Mouse (Mus musculus): ENCODE results near the gene Olfr311.
"Not testable (repeated sequence)": the region's sequence is repeated elsewhere in the genome, so short reads cannot be mapped to it uniquely, and the experiment has no call there.

Olfr311 gene

DNA sequence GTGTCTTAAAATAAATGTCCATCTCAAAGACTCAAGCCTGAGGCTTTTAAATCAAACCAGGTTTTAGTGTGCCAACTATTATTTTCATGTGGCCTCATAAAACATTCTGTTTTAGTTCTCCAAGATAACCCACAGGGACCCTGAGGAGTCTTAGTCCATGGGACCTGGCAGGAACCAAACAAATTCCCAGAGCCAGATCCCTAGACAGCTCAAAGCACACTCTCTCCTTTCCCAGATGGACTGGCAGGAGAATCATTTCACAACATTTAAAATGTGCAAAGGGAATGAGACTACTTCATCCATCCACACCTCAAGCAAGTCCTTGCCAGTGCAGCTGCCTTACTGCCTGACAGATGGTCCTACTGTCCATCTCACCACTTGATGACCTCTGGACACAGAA, at the start of gene Olfr311:
Olfr311 (plus strand) TSS at position 301 of the 400 bp plus-strand sequence.
- DNase-seq (ENCODE audit: low spot score), result not testable (repeated sequence)

DNA sequence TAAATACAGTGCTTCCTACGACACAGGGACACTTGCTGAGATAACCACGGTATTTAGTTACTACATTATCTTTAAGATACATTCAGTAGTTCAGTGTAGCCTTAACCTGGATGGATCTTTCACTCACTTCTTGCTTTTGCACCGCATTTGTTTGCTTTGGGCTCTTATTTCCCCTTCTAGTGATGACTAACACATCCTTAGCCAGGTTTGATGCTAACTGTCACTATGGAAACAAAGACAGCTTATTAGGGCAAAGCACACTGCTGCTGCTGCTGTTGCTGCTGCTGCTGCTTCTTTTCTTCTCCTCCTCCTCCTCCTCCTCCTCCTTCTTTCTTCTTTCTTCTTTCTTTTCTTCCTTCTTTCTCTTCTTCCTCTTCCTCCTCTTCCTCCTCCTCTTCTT, 49.5 kb upstream of the Olfr311 start:
- no peak for DNase-seq (ENCODE audit: low spot score)

DNA sequence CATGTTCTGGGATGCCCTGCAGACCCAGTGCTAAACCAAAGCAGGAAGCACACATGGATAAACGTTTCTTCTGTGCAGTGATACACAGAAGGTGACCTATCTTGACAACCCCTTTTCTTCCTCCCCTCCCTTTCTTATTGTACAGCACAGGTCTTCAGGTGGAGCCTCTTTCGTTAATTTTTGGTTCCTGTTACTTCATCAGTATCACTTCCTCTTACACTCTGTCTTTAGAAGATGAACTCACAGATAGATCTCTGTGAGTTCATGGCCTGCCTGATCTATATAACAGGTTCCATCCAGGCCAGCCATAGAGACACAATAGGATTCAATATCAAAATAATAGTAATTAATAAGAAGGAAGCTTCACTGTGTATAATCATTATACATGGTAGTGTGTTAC, 49.0 kb upstream of the Olfr311 start:
- no peak for DNase-seq (ENCODE audit: low spot score)

DNA sequence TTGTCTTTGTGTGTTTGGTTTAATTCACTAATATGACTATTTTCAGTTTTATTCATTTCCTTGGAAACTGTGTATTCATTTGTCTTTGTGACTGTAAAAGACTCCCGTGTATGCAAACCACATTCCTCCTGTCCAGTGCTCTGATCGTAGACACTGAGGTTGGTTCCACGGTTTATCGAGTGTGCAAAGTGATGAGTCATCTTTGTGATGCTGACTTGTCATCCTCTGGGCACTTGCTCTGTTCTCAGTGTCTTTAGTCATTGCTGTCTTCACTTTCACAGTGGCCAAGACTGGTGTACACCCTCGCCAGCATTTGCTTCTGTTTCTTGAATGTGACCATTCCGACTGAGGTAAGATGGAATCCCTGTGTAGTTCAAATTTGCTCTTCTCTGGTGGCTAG, 48.4 kb upstream of the Olfr311 start:
- DNase-seq (ENCODE audit: low spot score), result no peak

DNA sequence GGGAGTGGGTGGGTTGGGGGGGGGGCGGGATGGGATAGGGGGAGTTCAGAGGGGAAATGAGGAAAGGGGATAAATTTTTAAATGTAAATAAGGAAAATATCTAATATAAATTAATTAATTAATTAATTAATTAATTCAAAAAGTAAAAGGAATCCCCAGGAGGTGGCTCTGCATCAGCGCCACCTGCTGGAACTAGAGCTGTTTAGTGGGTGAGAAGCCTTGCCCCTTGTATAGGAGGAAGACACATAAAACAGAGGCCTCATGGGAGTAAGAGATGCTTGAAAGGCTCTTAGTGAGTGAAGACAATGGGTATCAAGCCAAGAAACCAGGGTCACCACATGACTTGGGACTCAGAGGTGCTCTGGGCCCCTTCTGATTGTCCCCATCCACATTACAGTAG, 43.2 kb upstream of the Olfr311 start:
- DNase-seq (ENCODE audit: low spot score), result no peak

DNA sequence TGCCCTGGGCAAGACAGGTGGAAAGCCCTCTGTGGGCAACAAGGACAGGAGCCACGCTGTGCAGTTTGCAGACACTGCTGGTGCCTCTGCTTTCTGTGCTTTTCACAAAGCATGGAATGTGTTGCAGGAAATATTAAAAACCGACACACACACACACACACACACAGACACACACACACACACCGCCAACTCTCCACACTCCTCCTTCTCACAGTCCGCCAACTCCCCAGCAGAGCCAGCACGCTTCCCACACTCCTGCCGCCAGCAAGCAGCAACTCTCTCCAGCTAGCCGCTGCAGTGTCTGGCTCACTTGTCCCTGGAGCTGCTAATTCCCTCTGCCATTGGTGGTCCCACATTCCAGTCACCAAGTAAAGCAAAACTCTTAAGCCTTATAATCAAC, 42.2 kb upstream of the Olfr311 start:
- DNase-seq (ENCODE audit: low spot score), result no peak

DNA sequence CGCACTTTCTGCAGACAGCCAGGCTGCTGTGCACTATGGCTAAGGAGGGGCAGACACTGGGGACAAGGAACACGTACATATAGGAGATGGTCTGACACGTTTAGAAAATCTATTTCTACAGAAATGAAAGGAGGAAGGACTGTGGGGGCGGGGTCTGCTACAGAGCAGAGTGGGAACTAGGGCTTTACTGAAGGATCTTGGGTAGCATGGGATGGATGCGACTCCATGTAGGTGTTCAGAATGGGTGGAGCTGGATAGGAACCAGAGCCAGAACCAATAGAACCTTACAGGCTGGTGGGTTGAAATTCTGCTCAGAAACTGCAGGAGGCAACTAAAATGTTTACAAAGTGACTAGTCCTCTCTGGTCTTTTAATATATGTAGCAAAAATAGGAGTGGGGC, 39.3 kb upstream of the Olfr311 start:
- DNase-seq (ENCODE audit: low spot score), result no peak

DNA sequence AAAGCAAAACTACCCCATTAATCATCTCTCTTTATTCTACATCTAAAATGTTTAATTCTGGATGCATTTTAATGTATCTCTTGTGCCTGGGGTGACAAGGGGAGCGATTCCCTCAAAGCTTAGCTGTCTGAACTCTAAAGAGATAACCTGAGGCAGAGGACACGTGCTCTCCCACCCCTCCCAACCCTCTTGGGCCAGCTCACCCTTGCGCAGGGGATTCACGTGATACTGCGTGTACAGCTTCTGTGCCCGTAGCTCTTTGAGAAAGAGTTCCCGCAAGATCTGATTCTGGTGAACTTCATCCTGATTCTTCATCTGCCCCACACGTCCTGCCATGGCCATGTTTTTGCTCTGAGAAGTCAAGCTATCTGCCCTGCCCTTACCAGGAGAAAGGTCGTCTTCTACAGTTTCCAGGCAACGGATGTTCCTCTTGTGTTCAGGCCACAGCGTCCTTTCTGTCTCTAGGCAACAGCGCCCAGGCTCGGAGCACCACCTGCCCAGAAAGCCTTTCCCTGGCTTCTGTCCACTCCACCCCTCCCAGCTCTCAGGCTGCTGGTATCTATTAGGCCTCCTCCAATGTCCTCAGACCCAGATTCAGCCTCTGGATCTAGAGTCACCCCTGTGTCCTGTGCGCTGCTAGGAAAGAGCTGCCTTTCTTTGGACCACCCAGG, 37.4 kb upstream of the Olfr311 start, which contains the start of gene Fam183b:
Fam183b (minus strand) TSS at position 403 of the 671 bp plus-strand sequence.
- DNase-seq (ENCODE audit: low spot score), result no peak

DNA sequence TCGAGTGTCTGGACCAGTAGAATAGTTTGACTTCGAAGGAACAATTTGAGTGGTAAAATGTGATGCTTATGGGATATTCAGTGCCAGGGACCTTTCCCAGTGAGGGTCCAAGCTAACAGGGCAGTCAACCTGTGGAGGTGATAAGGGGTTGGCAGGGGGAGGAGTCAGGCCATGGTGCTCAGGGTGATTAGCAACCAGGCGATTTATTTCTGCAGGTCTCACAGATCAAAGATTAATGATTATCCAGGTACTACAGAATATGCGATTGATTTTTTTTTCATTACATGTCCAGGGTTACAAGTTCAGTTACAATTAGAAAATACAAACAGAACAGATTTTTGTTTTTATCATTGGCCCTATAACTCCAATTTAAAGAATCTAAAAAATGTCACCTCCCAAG, 35.2 kb upstream of the Olfr311 start:
- no peak for DNase-seq (ENCODE audit: low spot score)

DNA sequence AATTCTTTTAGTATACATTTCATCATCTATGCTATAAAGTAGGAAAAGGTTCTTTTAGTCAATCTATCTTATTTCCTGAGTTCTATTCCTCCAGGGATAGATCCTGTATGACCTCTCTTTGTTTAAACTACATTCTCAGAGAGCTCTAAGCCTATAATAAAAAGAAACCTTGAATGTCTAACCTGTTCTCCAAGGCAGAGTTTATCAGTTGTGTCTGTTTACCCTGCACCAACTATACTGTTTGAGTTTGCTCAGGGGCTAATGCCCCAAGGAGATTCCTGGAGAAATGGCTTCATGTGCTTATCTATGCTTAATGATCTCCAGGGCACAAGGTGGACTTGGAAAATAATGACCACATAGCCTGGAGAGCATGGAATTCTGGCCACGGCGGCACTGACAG, 34.7 kb upstream of the Olfr311 start:
- no peak for DNase-seq (ENCODE audit: low spot score)

DNA sequence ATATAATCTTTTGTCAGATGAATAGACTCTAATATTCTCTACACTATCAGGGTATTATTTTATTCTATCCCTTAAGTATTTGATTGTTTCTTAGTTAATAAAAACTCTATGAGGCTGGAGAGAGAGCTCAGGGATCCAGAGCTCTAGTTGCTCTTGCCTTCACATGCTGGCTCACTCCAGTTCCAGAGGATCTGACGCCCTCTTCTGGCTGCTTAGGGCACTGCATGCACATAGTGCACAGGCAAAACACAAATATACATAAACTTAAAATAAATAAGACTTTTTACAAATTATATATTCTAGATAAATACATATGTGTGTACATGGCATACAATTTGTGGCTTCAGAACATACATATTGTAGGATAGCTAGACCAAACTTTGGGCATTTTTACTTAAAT, 27.1 kb upstream of the Olfr311 start:
- DNase-seq (ENCODE audit: low spot score), result no peak

DNA sequence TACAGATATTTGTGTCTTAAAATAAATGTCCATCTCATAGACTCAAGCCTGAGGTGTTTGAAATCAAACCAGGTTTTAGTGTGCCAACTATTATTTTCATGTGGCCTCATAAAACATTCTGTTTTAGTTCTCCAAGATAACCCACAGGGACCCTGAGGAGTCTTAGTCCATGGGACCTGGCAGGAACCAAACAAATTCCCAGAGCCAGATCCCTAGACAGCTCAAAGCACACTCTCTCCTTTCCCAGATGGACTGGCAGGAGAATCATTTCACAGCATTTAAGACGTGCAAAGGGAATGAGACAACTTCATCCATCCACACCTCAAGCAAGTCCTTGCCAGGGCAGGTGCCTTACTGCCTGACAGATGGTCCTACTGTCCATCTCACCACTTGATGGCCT, 24.4 kb upstream of the Olfr311 start, which contains the start of gene Olfr313:
Olfr313 (plus strand) TSS at position 301 of the 400 bp plus-strand sequence.
- not testable (repeated sequence) for DNase-seq (ENCODE audit: low spot score)

DNA sequence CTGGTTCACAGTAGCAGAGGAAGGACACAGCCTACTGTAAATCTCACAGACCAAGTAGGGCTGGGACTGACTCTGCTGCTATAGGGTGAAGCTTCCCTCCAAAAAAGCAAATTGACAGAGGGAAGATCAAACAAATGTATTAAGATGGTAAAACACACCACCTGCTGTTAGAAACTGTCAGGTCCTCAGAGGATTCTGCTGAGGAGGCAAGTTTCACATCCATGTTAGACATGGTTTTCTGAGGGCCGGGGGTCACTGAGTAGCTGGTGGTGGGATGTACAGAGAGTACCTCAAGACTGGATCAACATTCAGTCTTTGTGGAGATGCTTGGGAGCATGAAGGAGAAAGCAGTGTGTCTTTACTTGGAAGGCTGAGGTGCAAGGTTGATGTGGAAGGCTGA, 23.4 kb upstream of the Olfr311 start:
- DNase-seq (ENCODE audit: low spot score), result no peak

DNA sequence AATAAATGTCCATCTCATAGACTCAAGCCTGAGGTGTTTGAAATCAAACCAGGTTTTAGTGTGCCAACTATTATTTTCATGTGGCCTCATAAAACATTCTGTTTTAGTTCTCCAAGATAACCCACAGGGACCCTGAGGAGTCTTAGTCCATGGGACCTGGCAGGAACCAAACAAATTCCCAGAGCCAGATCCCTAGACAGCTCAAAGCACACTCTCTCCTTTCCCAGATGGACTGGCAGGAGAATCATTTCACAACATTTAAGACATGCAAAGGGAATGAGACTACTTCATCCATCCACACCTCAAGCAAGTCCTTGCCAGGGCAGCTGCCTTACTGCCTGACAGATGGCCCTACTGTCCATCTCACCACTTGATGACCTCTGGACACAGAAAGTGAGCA, 10.1 kb upstream of the Olfr311 start, which contains the start of gene Olfr312:
Olfr312 (plus strand) TSS at position 301 of the 400 bp plus-strand sequence.
- DNase-seq (ENCODE audit: low spot score), result not testable (repeated sequence)

DNA sequence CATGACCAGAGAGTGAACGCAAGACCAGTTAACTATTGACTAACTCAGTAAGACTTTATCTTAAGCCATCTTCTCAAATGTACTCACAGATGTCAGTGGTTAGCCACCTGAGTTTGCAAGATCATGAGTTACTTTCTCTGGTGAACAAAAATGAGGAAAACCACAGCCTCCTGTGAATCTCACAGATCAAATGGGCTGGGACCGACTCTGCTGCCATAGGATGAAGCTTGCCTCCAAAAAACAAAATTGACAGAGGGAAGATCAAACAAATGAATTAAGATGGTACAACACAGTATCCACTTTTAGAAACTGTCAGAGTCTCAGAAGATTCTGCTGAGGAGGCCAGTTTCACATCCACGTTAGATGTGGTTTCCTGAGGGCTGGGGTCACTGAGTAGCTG, 9.3 kb upstream of the Olfr311 start:
- no peak for DNase-seq (ENCODE audit: low spot score)

DNA sequence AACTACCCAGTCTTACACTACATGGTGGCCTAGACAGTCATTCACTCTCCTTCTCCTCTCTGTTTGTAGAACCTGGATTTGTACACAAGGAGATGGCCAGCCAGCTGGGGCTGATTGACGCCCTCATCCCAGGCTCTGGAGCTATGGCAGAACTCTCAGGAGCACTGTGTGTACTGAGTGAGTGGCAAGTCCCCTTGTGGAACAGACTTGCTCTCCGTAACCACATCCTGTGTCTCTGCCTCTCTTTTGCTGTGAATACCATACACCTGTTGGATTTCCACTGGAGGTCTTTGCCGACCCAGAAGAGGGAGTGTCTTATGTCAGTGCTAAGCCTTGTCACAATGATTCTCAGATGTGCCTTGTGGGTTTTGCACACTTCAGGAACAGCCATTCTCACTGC, 6.5 kb upstream of the Olfr311 start:
- DNase-seq (ENCODE audit: low spot score), result not testable (repeated sequence)

DNA sequence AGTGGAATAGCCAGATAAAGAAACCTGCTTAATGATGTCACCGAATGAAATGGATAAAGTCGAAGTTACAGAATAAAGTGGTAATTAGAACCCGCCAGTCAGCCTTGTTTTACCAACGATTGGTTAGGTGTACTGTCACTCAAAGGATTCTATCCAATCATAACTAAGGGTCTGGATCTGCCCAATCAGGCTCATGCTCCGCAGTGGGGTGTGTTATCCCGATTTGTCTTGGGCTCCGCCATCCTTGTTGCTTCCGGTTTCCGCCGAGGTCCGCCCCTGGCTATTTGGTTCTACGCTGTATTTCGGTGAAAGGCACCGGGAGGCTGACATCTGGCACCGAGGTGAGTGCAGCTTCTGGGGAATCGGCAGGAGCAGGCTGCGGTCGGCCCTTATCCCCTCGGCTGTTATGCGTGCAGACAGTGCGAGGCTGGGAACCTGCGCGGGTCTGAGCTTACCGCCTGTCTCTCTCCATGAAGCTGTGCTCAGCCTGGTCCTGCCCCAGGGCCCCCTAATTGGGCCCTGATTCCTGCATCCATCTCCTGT, 7.9 kb downstream of the Olfr311 start, which contains the start of gene Gm12258:
Gm12258 (plus strand) TSS at position 240 of the 543 bp plus-strand sequence.
- peak; percentile 98 for DNase-seq (ENCODE audit: low spot score)

DNA sequence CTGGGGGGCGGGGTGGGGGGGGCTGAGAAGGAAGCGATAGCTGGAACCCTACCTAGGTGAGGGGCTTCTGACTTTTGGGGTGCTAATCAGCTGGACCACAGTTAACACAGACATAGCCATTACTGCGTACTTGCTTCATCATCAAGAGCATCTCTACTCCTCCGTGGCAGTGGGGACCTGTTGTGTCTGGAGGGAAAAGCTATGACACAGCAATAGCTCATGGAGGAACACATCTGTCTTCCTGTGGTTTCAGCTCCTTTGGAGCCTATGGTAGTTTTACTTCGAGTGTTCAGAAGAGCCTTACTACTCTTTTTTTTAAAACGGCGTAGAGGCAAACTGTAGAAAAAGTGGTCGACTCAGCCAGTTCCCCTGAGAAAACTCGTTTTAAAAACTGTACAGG, 8.6 kb downstream of the Olfr311 start:
- no peak for DNase-seq (ENCODE audit: low spot score)

DNA sequence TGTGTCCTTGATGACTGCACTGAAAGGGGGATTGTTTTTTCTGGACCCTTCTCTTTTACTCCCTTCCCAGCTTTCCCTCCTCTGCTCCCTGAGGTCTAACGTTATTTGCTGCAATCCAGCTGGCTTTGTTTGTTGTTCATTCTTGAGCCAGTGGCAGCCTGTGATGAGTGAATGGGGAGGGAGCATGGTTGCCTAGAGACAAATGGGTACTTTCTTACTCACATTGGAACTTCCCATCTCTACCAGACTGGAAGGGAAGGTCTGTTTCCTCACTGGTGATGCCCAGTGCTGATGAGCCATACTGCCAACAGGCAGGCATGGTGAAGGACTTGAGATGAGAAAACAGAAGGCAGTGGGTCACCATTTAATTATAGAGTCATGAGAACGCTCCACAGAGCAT, 10.7 kb downstream of the Olfr311 start:
- DNase-seq (ENCODE audit: low spot score), result no peak

DNA sequence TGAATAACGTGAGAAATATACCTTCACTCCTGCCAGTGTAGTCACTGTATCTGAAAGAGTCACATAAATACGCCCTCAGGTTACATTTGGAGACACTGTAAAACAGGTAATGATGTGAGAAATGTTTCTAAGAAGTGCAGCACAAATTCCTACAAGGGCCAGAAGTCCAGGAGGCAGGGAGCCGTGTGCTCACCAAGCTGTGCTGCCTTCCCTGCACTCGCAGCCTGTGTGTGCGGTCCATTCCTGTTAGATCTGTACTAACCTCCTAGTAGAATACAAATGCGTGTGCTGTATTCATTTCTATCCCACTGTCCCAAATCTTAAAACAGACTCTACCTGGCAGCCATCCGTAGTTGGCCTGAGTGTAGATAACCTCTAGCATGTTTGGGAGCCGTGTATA, 21.7 kb downstream of the Olfr311 start:
- DNase-seq (ENCODE audit: low spot score), result no peak

DNA sequence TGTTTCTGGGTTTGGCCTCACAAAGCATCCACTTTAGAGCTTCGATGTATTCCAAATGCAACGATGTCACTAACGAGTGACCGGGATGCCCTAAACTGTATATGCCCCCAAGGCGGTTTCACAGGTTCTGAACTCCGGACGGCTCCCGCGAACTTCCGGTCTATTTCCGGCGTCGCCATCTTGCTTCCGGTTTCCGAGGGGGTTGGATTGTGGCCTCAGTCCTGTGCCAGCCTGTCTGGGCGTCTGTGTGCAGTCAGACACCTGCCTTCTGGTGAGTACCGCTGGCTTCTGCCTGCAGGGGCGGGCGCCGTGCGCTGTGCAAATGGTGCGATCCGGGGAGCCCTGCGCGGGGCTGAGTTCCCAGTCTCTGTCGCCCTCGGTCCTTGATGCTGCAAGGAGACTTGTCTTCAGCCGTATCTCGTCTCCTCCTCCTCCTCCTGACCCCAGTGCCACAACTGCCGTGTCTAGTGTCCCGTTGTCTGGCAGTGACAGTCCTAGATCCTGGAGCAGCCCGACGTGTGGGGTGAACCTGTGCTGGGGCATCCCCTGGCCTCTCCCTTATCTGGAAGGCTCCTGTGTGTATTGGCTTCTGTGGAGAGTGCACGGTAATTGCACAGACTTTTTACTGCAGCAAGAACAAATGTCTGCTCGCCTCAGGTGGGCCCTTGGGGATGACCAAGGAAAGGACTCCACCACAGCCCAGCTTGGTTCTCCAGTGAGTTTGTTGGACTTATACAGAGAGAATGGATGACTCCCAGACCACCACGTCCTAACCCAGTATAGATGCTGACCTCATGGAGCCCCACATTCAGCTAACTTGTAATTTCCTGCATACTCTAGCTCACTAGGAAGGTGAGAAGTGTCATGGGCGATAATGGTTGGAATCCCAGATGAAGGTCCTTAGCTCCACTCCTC, 28.2 kb downstream of the Olfr311 start, which contains the start of gene 2810021J22Rik:
2810021J22Rik (plus strand) TSS at position 178 of the 915 bp plus-strand sequence.
- DNase-seq (ENCODE audit: low spot score), result peak; percentile 81

DNA sequence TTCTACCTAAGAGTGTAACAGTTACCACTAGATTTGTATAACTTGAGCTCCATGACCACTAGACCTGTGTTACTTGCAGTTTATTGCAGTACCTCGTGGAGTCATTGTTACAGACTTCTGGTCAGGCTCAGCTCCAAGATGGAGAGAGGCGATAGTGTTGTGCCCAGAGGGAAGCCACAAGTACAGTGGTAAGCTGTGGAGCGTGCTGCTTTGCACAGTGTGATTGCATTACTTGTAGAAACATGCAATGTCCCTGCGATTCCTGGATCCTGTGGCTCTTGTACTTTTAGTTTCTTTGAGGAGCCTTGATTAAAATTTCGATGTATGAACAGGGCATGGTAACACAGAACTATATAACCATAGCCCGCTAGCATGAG, 28.9 kb downstream of the Olfr311 start:
- no peak for DNase-seq (ENCODE audit: low spot score)

DNA sequence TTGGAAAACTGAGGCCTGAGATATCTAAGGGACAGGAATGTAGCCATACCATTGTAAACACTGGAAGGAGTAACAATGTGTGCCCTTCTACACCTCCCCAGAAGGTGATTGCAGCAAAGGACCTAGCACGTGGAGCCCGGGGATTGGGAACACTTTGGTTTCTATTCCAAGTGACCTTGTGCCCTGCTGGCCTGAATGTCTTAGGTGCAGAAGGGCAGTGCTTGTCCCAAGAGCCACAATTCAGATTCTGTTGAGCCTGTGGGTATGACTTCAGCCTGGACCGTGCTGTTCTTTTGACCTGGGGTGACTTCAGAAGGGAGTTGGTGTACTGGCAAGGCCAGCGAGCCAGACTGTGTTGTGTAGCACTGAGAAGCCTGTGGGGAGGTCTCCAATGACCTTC, 31.9 kb downstream of the Olfr311 start:
- no peak for DNase-seq (ENCODE audit: low spot score)

All from lung, postnatal 25 days (tissue).